Comparison of ENCODE assay signal across 7 mouse cellular contexts in genomic region chr11:58302774-58303445, GRCm38 (mm10). TPM values are rescaled to one million over a fixed set of nuclear protein-coding genes. Genes with fewer than 3 reads are reported as not detected.
DNase-seq lines count a peak whose midpoint lies in the region; ATAC-seq and TF ChIP-seq lines count a peak whose summit lies in the region.

No protein-coding gene starts in this region.

- TF ChIP-seq CTCF in embryonic fibroblast, embryonic 13.5 days (IDR thresholded peaks at IDR 0.05; ENCODE audit: borderline replicate concordance, insufficient read depth, low read length), result no peak

- H3K27ac ChIP-seq in lung, embryonic 16.5 days (ENCODE audit: low read length), result peak overlapping the region; percentile 93
- peak overlapping the region; percentile 10; the same call in 1 of the 2 replicates for H3K27ac ChIP-seq in embryonic fibroblast, embryonic 13.5 days (ENCODE audit: insufficient read depth, low read length)
- peak overlapping the region; percentile 91 for H3K27ac ChIP-seq in limb, embryonic 14.5 days (replicated peaks; ENCODE audit: low read depth, low read length)
- H3K27ac ChIP-seq in stomach, embryonic 14.5 days (ENCODE audit: low read length), result peak overlapping the region; percentile 92

- no peaks in the 10 kb centered on the region for H3K36me3 ChIP-seq in lung, embryonic 16.5 days (ENCODE audit: control insufficient read depth, insufficient read depth, low read length)
- H3K36me3 ChIP-seq in limb, embryonic 14.5 days (ENCODE audit: control insufficient read depth, insufficient read depth, low read length), result no peaks in the 10 kb centered on the region
- no peaks in the 10 kb centered on the region for H3K36me3 ChIP-seq in stomach, embryonic 14.5 days (ENCODE audit: control insufficient read depth, insufficient read depth, low read length)

- H3K4me1 ChIP-seq in lung, embryonic 16.5 days (replicated peaks; ENCODE audit: control insufficient read depth, insufficient read depth, low read length), result peaks cover 4% of the 10 kb centered on the region
- H3K4me1 ChIP-seq in embryonic fibroblast, embryonic 13.5 days (ENCODE audit: control insufficient read depth, insufficient read depth, low read length), result no peaks in the 10 kb centered on the region
- H3K4me1 ChIP-seq in limb, embryonic 14.5 days (ENCODE audit: control insufficient read depth, insufficient read depth, low read length), result peaks cover 19% of the 10 kb centered on the region
- H3K4me1 ChIP-seq in stomach, embryonic 14.5 days (ENCODE audit: control insufficient read depth, insufficient read depth, low read length), result peaks cover 5% of the 10 kb centered on the region

- under 1% methylated on average over 26 of the region's 26 CpGs for WGBS in lung, embryonic 16.5 days
- 1% methylated on average over 26 of the region's 26 CpGs for WGBS in limb, embryonic 14.5 days
- WGBS in stomach, embryonic 14.5 days, result under 1% methylated on average over 26 of the region's 26 CpGs

- no peak for DNase-seq in lung, adult 18-20 months
- peak; percentile 30 for DNase-seq in limb, embryonic 14.5 days (ENCODE audit: low spot score)
- DNase-seq in urinary bladder, postnatal 4 days (ENCODE audit: low spot score in 2 of 2), result no peak
- no peak for DNase-seq in cerebellum, adult 11-12 months

- H3K9me3 ChIP-seq in lung, embryonic 16.5 days (ENCODE audit: control insufficient read depth, low read length), result no peaks in the 10 kb centered on the region
- no peaks in the 10 kb centered on the region for H3K9me3 ChIP-seq in limb, embryonic 14.5 days (ENCODE audit: control insufficient read depth, low read length)
- H3K9me3 ChIP-seq in stomach, embryonic 14.5 days (ENCODE audit: control insufficient read depth, low read depth, low read length), result no peaks in the 10 kb centered on the region

- peak overlapping the region; percentile 74 for H3K4me3 ChIP-seq in lung, embryonic 16.5 days (ENCODE audit: low read length)
- H3K4me3 ChIP-seq in embryonic fibroblast, embryonic 13.5 days (ENCODE audit: insufficient read depth, low read length), result peak overlapping the region; percentile 57
- peak overlapping the region; percentile 59 for H3K4me3 ChIP-seq in limb, embryonic 14.5 days (replicated peaks; ENCODE audit: low read length)
- H3K4me3 ChIP-seq in stomach, embryonic 14.5 days (ENCODE audit: low read depth, low read length), result peak overlapping the region; percentile 54

- H3K4me2 ChIP-seq in lung, embryonic 16.5 days (ENCODE audit: low read depth, low read length), result peak overlapping the region; percentile 67
- peak overlapping the region; percentile 57 for H3K4me2 ChIP-seq in limb, embryonic 14.5 days (replicated peaks; ENCODE audit: low read depth, low read length, severe bottlenecking)
- peak overlapping the region; percentile 50 for H3K4me2 ChIP-seq in stomach, embryonic 14.5 days (replicated peaks; ENCODE audit: low read depth, low read length)

- ATAC-seq in lung, embryonic 16.5 days (ENCODE audit: low read depth), result peak; percentile 41
- ATAC-seq in limb, embryonic 14.5 days (ENCODE audit: low FRiP score, low read depth), result peak; percentile 35
- ATAC-seq in stomach, embryonic 14.5 days (ENCODE audit: insufficient number of reproducible peaks, insufficient read depth, low FRiP score, low read depth), result peak; percentile 44

- peak overlapping the region; percentile 74 for H3K9ac ChIP-seq in lung, embryonic 16.5 days (ENCODE audit: low read length)
- peak overlapping the region; percentile 63 for H3K9ac ChIP-seq in limb, embryonic 14.5 days (ENCODE audit: low read depth, low read length, severe bottlenecking)
- peak overlapping the region; percentile 48 for H3K9ac ChIP-seq in stomach, embryonic 14.5 days (replicated peaks; ENCODE audit: low read depth, low read length)

- no peaks in the 10 kb centered on the region for H3K27me3 ChIP-seq in lung, embryonic 16.5 days (ENCODE audit: control insufficient read depth, insufficient read depth, low read depth, low read length)
- H3K27me3 ChIP-seq in limb, embryonic 14.5 days (ENCODE audit: control insufficient read depth, insufficient read depth, low read length), result no peaks in the 10 kb centered on the region
- no peaks in the 10 kb centered on the region for H3K27me3 ChIP-seq in stomach, embryonic 14.5 days (ENCODE audit: control insufficient read depth, insufficient read depth, low read length)

- no peak; the same call in 1 of the 2 replicates for TF ChIP-seq POLR2A in embryonic fibroblast, embryonic 13.5 days (IDR thresholded peaks at IDR 0.05; ENCODE audit: low read depth, low read length)
- TF ChIP-seq POLR2A in limb, embryonic 14.5 days (IDR thresholded peaks at IDR 0.05; ENCODE audit: borderline replicate concordance, extremely low read depth, insufficient read depth, insufficient read length), result 0 out of 2 replicates have a peak, but pooled peaks have one; percentile 28

RNA-seq across cellular contexts. Expression of gene Zfp692, which starts 4.0 kb away (rescaled TPM):
- 23.0 and 24.4 TPM in 2 replicates for polyA plus RNA-seq in lung, embryonic 16.5 days (2015; fragmentation: Nextera tagmentation; extraction: Ambion mirVana)
- polyA plus RNA-seq in embryonic fibroblast, embryonic 13.5 days (2011; ENCODE audit: insufficient read length, low read depth, missing spikeins), result 10.3 and 11.6 TPM in 2 replicates
- polyA plus RNA-seq in limb, embryonic 14.5 days (2012; rRNA removed), result 66.0 and 74.7 TPM in 2 replicates
- 18.3 and 18.8 TPM in 2 replicates for polyA plus RNA-seq in limb, embryonic 14.5 days (2014; fragmentation: Nextera tagmentation; extraction: Ambion mirVana)
- 19.8 and 21.3 TPM in 2 replicates for polyA plus RNA-seq in stomach, embryonic 14.5 days (2014; fragmentation: Nextera tagmentation; extraction: Ambion mirVana)

RNA-seq across cellular contexts. Expression of gene Zfp672, which starts 27.2 kb away (rescaled TPM):
- 35.4 and 37.6 TPM in 2 replicates for polyA plus RNA-seq in lung, embryonic 16.5 days (2015; fragmentation: Nextera tagmentation; extraction: Ambion mirVana)
- polyA plus RNA-seq in embryonic fibroblast, embryonic 13.5 days (2011; ENCODE audit: insufficient read length, low read depth, missing spikeins), result 22.1 and 23.2 TPM in 2 replicates
- 35.2 and 44.3 TPM in 2 replicates for polyA plus RNA-seq in limb, embryonic 14.5 days (2012; rRNA removed)
- 40.7 and 42.4 TPM in 2 replicates for polyA plus RNA-seq in limb, embryonic 14.5 days (2014; fragmentation: Nextera tagmentation; extraction: Ambion mirVana)
- polyA plus RNA-seq in stomach, embryonic 14.5 days (2014; fragmentation: Nextera tagmentation; extraction: Ambion mirVana), result 41.8 and 44.9 TPM in 2 replicates

RNA-seq across cellular contexts. Expression of gene Sh3bp5l, which starts 27.6 kb away (rescaled TPM):
- polyA plus RNA-seq in lung, embryonic 16.5 days (2015; fragmentation: Nextera tagmentation; extraction: Ambion mirVana), result 35.1 and 36.9 TPM in 2 replicates
- polyA plus RNA-seq in embryonic fibroblast, embryonic 13.5 days (2011; ENCODE audit: insufficient read length, low read depth, missing spikeins), result 21.5 and 25.1 TPM in 2 replicates
- polyA plus RNA-seq in limb, embryonic 14.5 days (2012; rRNA removed), result 25.6 and 30.7 TPM in 2 replicates
- polyA plus RNA-seq in limb, embryonic 14.5 days (2014; fragmentation: Nextera tagmentation; extraction: Ambion mirVana), result 24.4 and 28.5 TPM in 2 replicates
- polyA plus RNA-seq in stomach, embryonic 14.5 days (2014; fragmentation: Nextera tagmentation; extraction: Ambion mirVana), result 22.4 and 24.2 TPM in 2 replicates

RNA-seq across cellular contexts. Expression of gene 4930438A08Rik, which starts 28.3 kb away (rescaled TPM):
- polyA plus RNA-seq in lung, embryonic 16.5 days (2015; fragmentation: Nextera tagmentation; extraction: Ambion mirVana), result 0.10 TPM in 1 of 2 replicates, not detected in the other
- polyA plus RNA-seq in embryonic fibroblast, embryonic 13.5 days (2011; ENCODE audit: insufficient read length, low read depth, missing spikeins), result not detected in 2 replicates
- polyA plus RNA-seq in limb, embryonic 14.5 days (2012; rRNA removed), result 0.06 and 0.09 TPM in 2 replicates
- polyA plus RNA-seq in limb, embryonic 14.5 days (2014; fragmentation: Nextera tagmentation; extraction: Ambion mirVana), result 0.47 TPM in 1 of 2 replicates, not detected in the other
- not detected in 2 replicates for polyA plus RNA-seq in stomach, embryonic 14.5 days (2014; fragmentation: Nextera tagmentation; extraction: Ambion mirVana)

Comparison
In these comparisons a context has a peak if more than half of its experiments do, and no peak if none do; other contexts are left out.
1. H3K27ac ChIP-seq: peak in every context shown above with its lines; median percentile 93 in lung, embryonic 16.5 days; 92 in stomach, embryonic 14.5 days; 91 in limb, embryonic 14.5 days; 10 in embryonic fibroblast, embryonic 13.5 days.